9 mouse cellular contexts compared by ENCODE assay signal in the genomic region with DNA sequence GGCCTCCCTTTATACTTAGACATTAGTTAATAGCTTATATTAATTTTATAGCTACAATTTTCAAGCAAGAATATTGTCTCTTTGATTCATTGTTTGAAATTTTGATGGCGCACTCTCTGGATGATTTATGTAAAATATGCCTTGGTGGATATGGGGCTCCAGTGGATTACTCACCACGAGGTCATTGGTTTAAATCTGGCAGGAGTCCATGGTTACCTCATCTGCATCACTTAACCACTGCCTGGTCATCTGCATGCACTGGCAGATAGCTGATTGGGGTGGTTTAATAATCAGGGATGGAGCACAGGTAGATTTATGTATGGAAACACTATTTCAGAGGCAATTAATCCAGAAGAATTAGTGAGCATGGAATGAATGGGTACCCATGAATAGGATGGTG. TPM values are rescaled to one million over a fixed set of nuclear protein-coding genes. Genes with fewer than 3 reads are reported as not detected.
A peak's percentile ranks its signal among the peaks of the same experiment; 100 is the strongest.
DNase-seq lines count a peak whose midpoint lies in the region; ATAC-seq and TF ChIP-seq lines count a peak whose summit lies in the region.
"Had no signal": no experiment of that assay in that cellular context is flagged by ENCODE, and none has a peak within 500 bp of the region (broad histone marks: within the 10 kb centered on the region; RNA-seq: fewer than 3 reads in every experiment).

No protein-coding gene starts in this region.

- H3K9me3 ChIP-seq in intestine, embryonic 16.5 days (ENCODE audit: control insufficient read depth, low read length): no peaks in the 10 kb centered on the region
- no peaks in the 10 kb centered on the region for H3K9me3 ChIP-seq in neural tube, embryonic 14.5 days (ENCODE audit: control insufficient read depth, low read length)
- H3K9me3 ChIP-seq: heart, embryonic 15.5 days had no signal

- no peak for ATAC-seq in intestine, embryonic 16.5 days
- ATAC-seq in neural tube, embryonic 14.5 days (ENCODE audit: low read depth): 0 out of 2 replicates have a peak, but pooled peaks have one; percentile 12
- ATAC-seq in erythroblast, adult 5-6 weeks (replicated peaks; ENCODE audit: low FRiP score, poor library complexity, severe bottlenecking): no peak

- intact Hi-C loops in left cerebral cortex, adult 2 months (cut with DNase I): no loop called here
- intact Hi-C loops in left cerebral cortex, postnatal 36 days (cut with DNase I): loop anchor here (5.0 to 10.0 kb wide), 2 partner anchors 464 to 621 kb away; no protein-coding TSS in a partner anchor

- no peak overlapping the region for H3K9ac ChIP-seq in intestine, embryonic 16.5 days (ENCODE audit: low read depth, low read length)
- no peak overlapping the region for H3K9ac ChIP-seq in neural tube, embryonic 14.5 days (replicated peaks; ENCODE audit: low read depth, low read length)
- H3K9ac ChIP-seq: heart, embryonic 15.5 days had no signal

- H3K4me1 ChIP-seq in intestine, embryonic 16.5 days (ENCODE audit: control insufficient read depth, insufficient read depth, low read length): peaks cover 3% of the 10 kb centered on the region; the same call in 1 of the 2 replicates
- H3K4me1 ChIP-seq in neural tube, embryonic 14.5 days (ENCODE audit: control insufficient read depth, insufficient read depth, low read length): 0 out of 2 replicates have a peak, but pooled peaks cover 2% of the 10 kb centered on the region
- H3K4me1 ChIP-seq: heart, embryonic 15.5 days had no signal

- H3K4me3 ChIP-seq in left cerebral cortex, adult 2 months: peak overlapping the region; percentile 51; the same call in 1 of the 2 replicates
- peak overlapping the region; percentile 21 for H3K4me3 ChIP-seq in intestine, embryonic 16.5 days (ENCODE audit: low read length)
- no peak overlapping the region for H3K4me3 ChIP-seq in neural tube, embryonic 14.5 days (ENCODE audit: low read depth, low read length)

- no peaks in the 10 kb centered on the region for H3K27me3 ChIP-seq in intestine, embryonic 16.5 days (replicated peaks; ENCODE audit: control insufficient read depth, insufficient read depth, low read length)
- H3K27me3 ChIP-seq in neural tube, embryonic 14.5 days (ENCODE audit: control insufficient read depth, insufficient read depth, low read length): no peaks in the 10 kb centered on the region; the same call in 1 of the 2 replicates
- H3K27me3 ChIP-seq: heart, embryonic 15.5 days had no signal

- TF ChIP-seq CTCF in left cerebral cortex, adult 2 months (IDR thresholded peaks at IDR 0.05): no peak

- H3K36me3 ChIP-seq in intestine, embryonic 16.5 days (ENCODE audit: control insufficient read depth, insufficient read depth, low read length): no peaks in the 10 kb centered on the region
- no peaks in the 10 kb centered on the region for H3K36me3 ChIP-seq in neural tube, embryonic 14.5 days (ENCODE audit: control insufficient read depth, insufficient read depth, low read length)
- H3K36me3 ChIP-seq: heart, embryonic 15.5 days had no signal

- DNase-seq in adrenal gland, adult (ENCODE audit: inconsistent age in 2 of 2, low spot score in 1 of 2): peak; percentile 64 to 89
- no peak for DNase-seq in adrenal gland, postnatal 4 days (ENCODE audit: low spot score in 2 of 2)
- no peak for DNase-seq in left cerebral cortex, adult 2 months (ENCODE audit: extremely low spot score in 1 of 2, low spot score in 2 of 2)
- DNase-seq in left cerebral cortex, postnatal 36 days (ENCODE audit: low spot score in 2 of 2): no peak
- DNase-seq in thymus, postnatal 25 days: no peak

- H3K4me2 ChIP-seq in intestine, embryonic 16.5 days (ENCODE audit: low read depth, low read length): peak overlapping the region; percentile 62; the same call in 1 of the 2 replicates
- H3K4me2 ChIP-seq in neural tube, embryonic 14.5 days (ENCODE audit: low read depth, low read length): peak overlapping the region; percentile 77; the same call in 1 of the 2 replicates

- WGBS in intestine, embryonic 16.5 days: 37% methylated on average over 2 of the region's 2 CpGs
- WGBS in neural tube, embryonic 14.5 days: 27% methylated on average over 2 of the region's 2 CpGs

- H3K27ac ChIP-seq in left cerebral cortex, adult 2 months: no peak overlapping the region; the same call in 1 of the 2 replicates
- no peak overlapping the region for H3K27ac ChIP-seq in intestine, embryonic 16.5 days (ENCODE audit: low read length)
- H3K27ac ChIP-seq in neural tube, embryonic 14.5 days (ENCODE audit: low read depth, low read length): no peak overlapping the region
- H3K27ac ChIP-seq: heart, embryonic 15.5 days had no signal

RNA-seq across cellular contexts. Expression of a gene that starts 2.0 kb away (rescaled TPM):
- 10 to 100 TPM; 24.2 to 37.8 TPM for total RNA-seq in adrenal gland, postnatal 4 days (2021)
- 10 to 100 TPM; 16.3 to 22.6 TPM for total RNA-seq in left cerebral cortex, adult 2 months (2021)
- 10 to 100 TPM; 18.5 to 19.6 TPM for total RNA-seq in left cerebral cortex, postnatal 36 days (2021)
- 28.7 and 29.5 TPM in 2 replicates for polyA plus RNA-seq in intestine, embryonic 16.5 days (2015; fragmentation: Nextera tagmentation; extraction: Ambion mirVana)
- 37.5 and 45.4 TPM in 2 replicates for polyA plus RNA-seq in neural tube, embryonic 14.5 days (2014; fragmentation: Nextera tagmentation; extraction: Ambion mirVana)
- total RNA-seq in erythroblast, adult 5-6 weeks (2015; ENCODE audit: low replicate concordance): not detected in 2 replicates
- total RNA-seq in erythroblast, adult 5-6 weeks (2017; ENCODE audit: low replicate concordance): not detected in 2 replicates

Comparison
In these comparisons a context has a peak if more than half of its experiments do, and no peak if none do; other contexts are left out.
1. DNase-seq: peak in adrenal gland, adult (2 of 2); none in adrenal gland, postnatal 4 days (0 of 2), left cerebral cortex, adult 2 months (0 of 2), left cerebral cortex, postnatal 36 days (0 of 2) and thymus, postnatal 25 days (single experiment).
2. RNA of a gene that starts 2.0 kb away (total RNA-seq): 24.2 to 37.8 TPM in adrenal gland, postnatal 4 days, 16.3 to 22.6 TPM in left cerebral cortex, adult 2 months and 18.5 to 19.6 TPM in left cerebral cortex, postnatal 36 days; not detected in erythroblast, adult 5-6 weeks; every median in the first group is over 10 times any median in the second.